Mouse (Mus musculus) MEL (cell line): Measurements from ENCODE around the gene Olfm4. TPM values are rescaled to one million over a fixed set of nuclear protein-coding genes. Genes with fewer than 3 reads are reported as not detected.

Experiments used
- DNase-seq: peaks from one replicate; pipeline ENCODE4 v3.0.0; 2011; ENCODE audit warnings: low read depth, low spot score
- H3K27ac ChIP-seq: 2 replicates; pipeline ENCODE4 v1.5.1; 2012; ENCODE audit warnings: low read depth, mild to moderate bottlenecking, control low read depth, low read length, moderate library complexity; ENCODE audit not compliant: control insufficient read depth
- H3K27me3 ChIP-seq, 2 experiments: fragments of 150-350 bp in 1 of 2; sonication (generic) in 1 of 2; 2 replicates each; pipeline ENCODE4 v1.6.1; 2012; ENCODE audit warnings: low read length in 2 of 2, mild to moderate bottlenecking in 2 of 2, improper control_type of control experiment in 1 of 2, moderate library complexity in 1 of 2; ENCODE audit not compliant: insufficient read depth in 2 of 2, control insufficient read depth in 1 of 2
- H3K36me3 ChIP-seq, 2 experiments: 2 replicates each; pipeline ENCODE4 v1.6.1; 2012 to 2014; ENCODE audit warnings: low read length in 2 of 2, improper control_type of control experiment in 1 of 2, inconsistent platforms in 1 of 2, mild to moderate bottlenecking in 1 of 2; ENCODE audit not compliant: insufficient read depth in 2 of 2, control insufficient read depth in 1 of 2
- H3K4me1 ChIP-seq, 2 experiments: fragments of 150-350 bp in 1 of 2; sonication (generic) in 1 of 2; 2 replicates each; pipeline ENCODE4 v1.6.1; 2012; ENCODE audit warnings: low read length in 2 of 2, improper control_type of control experiment in 1 of 2, mild to moderate bottlenecking in 1 of 2; ENCODE audit not compliant: insufficient read depth in 2 of 2, control insufficient read depth in 1 of 2
- H3K4me3 ChIP-seq, 2 experiments: fragments of 150-350 bp in 1 of 2; sonication (generic) in 1 of 2; 2 replicates each; pipeline ENCODE4 v1.5.1; 2012; ENCODE audit warnings: low read depth in 2 of 2, low read length in 2 of 2, mild to moderate bottlenecking in 2 of 2, moderate library complexity in 2 of 2, control low read depth in 1 of 2, improper control_type of control experiment in 1 of 2; ENCODE audit not compliant: control insufficient read depth in 1 of 2, insufficient read depth in 1 of 2
- H3K79me2 ChIP-seq: 2 replicates; pipeline ENCODE4 v1.6.1; 2012; ENCODE audit warnings: mild to moderate bottlenecking, low read length, moderate library complexity; ENCODE audit not compliant: control insufficient read depth, poor library complexity, insufficient read depth
- H3K9ac ChIP-seq: 2 replicates; pipeline ENCODE4 v1.6.1; 2012; ENCODE audit warnings: low read depth, mild to moderate bottlenecking, control low read depth, low read length, moderate library complexity; ENCODE audit not compliant: control insufficient read depth, poor library complexity, severe bottlenecking
- H3K9me3 ChIP-seq: fragments of 150-350 bp; sonication (generic); replicated peaks from 2 replicates; pipeline ENCODE4 v1.6.1; 2012; ENCODE audit warnings: mild to moderate bottlenecking, low read length, improper control_type of control experiment, moderate library complexity; ENCODE audit not compliant: insufficient read depth
- CHD2 ChIP-seq: IDR thresholded peaks from 2 replicates; pipeline ENCODE4 v1.6.1; 2011; ENCODE audit warnings: low read length, improper control_type of control experiment
- EP300 ChIP-seq, 2 experiments: IDR thresholded peaks; 2 replicates each; pipeline ENCODE4 v1.6.1; 2011; ENCODE audit warnings: improper control_type of control experiment in 2 of 2, low read length in 2 of 2, low read depth in 1 of 2, mild to moderate bottlenecking in 1 of 2
- JUND ChIP-seq: IDR thresholded peaks from 2 replicates; pipeline ENCODE4 v1.6.1; 2011; ENCODE audit warnings: low read depth, mild to moderate bottlenecking, improper control_type of control experiment, low read length
- MAFK ChIP-seq: IDR thresholded peaks from 2 replicates; pipeline ENCODE4 v1.6.1; 2011; ENCODE audit warnings: low read depth, mild to moderate bottlenecking, low read length, improper control_type of control experiment, borderline replicate concordance
- POLR2A ChIP-seq, 2 experiments: IDR thresholded peaks; 2 replicates each; pipeline ENCODE4 v1.6.1; 2011 to 2012; ENCODE audit warnings: low read length in 2 of 2, mild to moderate bottlenecking in 2 of 2, control low read depth in 1 of 2, improper control_type of control experiment in 1 of 2, low read depth in 1 of 2, moderate library complexity in 1 of 2; ENCODE audit not compliant: control insufficient read depth in 1 of 2, insufficient read depth in 1 of 2, poor library complexity in 1 of 2
- POLR2AphosphoS5 ChIP-seq: IDR thresholded peaks from 2 replicates; pipeline ENCODE4 v1.6.1; 2012; ENCODE audit warnings: low read depth, borderline replicate concordance, mild to moderate bottlenecking, inconsistent platforms, low read length, moderate library complexity, mixed read lengths
- RAD21 ChIP-seq: IDR thresholded peaks from 2 replicates; pipeline ENCODE4 v1.6.1; 2011; ENCODE audit warnings: mild to moderate bottlenecking, low read depth, low read length, improper control_type of control experiment
- RCOR1 ChIP-seq: IDR thresholded peaks from 2 replicates; pipeline ENCODE4 v1.6.1; 2012; ENCODE audit warnings: low read depth, mild to moderate bottlenecking, inconsistent platforms, low read length, improper control_type of control experiment
- SMC3 ChIP-seq: IDR thresholded peaks from 2 replicates; pipeline ENCODE4 v1.6.1; 2011; ENCODE audit warnings: low read depth, low read length, improper control_type of control experiment
- UBTF ChIP-seq: IDR thresholded peaks from 2 replicates; pipeline ENCODE4 v1.6.1; 2012; ENCODE audit warnings: low read depth, mild to moderate bottlenecking, inconsistent platforms, low read length, improper control_type of control experiment, moderate library complexity, borderline replicate concordance; ENCODE audit not compliant: insufficient read depth
- USF1 ChIP-seq: IDR thresholded peaks from 2 replicates; pipeline ENCODE4 v1.6.1; 2014; ENCODE audit warnings: low read depth, mild to moderate bottlenecking, inconsistent platforms, low read length, improper control_type of control experiment, moderate library complexity
- ZC3H11A ChIP-seq: IDR thresholded peaks from 2 replicates; pipeline ENCODE4 v1.6.1; 2012; ENCODE audit warnings: low read depth, mild to moderate bottlenecking, inconsistent platforms, low read length, improper control_type of control experiment
- ZKSCAN1 ChIP-seq: IDR thresholded peaks from 2 replicates; pipeline ENCODE4 v1.6.1; 2012; ENCODE audit warnings: low read depth, mild to moderate bottlenecking, inconsistent platforms, low read length, improper control_type of control experiment, moderate library complexity
- ZNF384 ChIP-seq: IDR thresholded peaks from 2 replicates; pipeline ENCODE4 v1.6.1; 2012; ENCODE audit warnings: low read depth, mild to moderate bottlenecking, inconsistent platforms, low read length, improper control_type of control experiment
- polyA plus RNA-seq, 2 experiments: library from polyadenylated mRNA; stranded (reverse) in 1 of 2; unstranded in 1 of 2; fragments of >175 nt in 1 of 2; fragments of >200 nt in 1 of 2; gene quantifications; 2 replicates each; pipeline versions ENCODE4 v1.2.1 to v1.2.4; 2012; ENCODE audit warnings: low replicate concordance in 2 of 2, low read depth in 1 of 2; ENCODE audit not compliant: insufficient read length in 2 of 2, insufficient read depth in 1 of 2, missing spikeins in 1 of 2
- total RNA-seq: library from RNA; depleted of rRNA; stranded (reverse); fragments of 300-350 nt; gene quantifications from 2 replicates; pipeline ENCODE4 v1.2.3, GENCODE M21; 2012; rRNA removed

Olfm4 gene
- total and polyA plus RNA-seq, 3 experiments, result not detected

- H3K4me1 ChIP-seq, result no peaks in the 10 kb centered on the region
- no peak overlapping the region for H3K4me3 ChIP-seq
- no peak overlapping the region for H3K9ac ChIP-seq
- H3K79me2 ChIP-seq, result no peaks in the 10 kb centered on the region
- H3K27me3 ChIP-seq, result no peaks in the 10 kb centered on the region
- no peaks in the 10 kb centered on the region for H3K36me3 ChIP-seq
- H3K9me3 ChIP-seq, result no peaks in the 10 kb centered on the region
- DNase-seq, result no peak
- H3K27ac ChIP-seq, result no peak overlapping the region
- TF ChIP-seq ZNF384 (no peak), SMC3 (no peak), MAFK (no peak), JUND (no peak)
These were observed 77.8 kb downstream of the Olfm4 start for GRCm38 (mm10) chr14:80061686-80062085.

GRCm38 (mm10) chr14:80062896-80063295 is 79.0 kb downstream of the Olfm4 start:
- H3K79me2 ChIP-seq, result no peaks in the 10 kb centered on the region
- H3K9ac ChIP-seq, result no peak overlapping the region
- DNase-seq, result no peak
- TF ChIP-seq POLR2A (IDR thresholded peaks at IDR 0.05; ENCODE audit: control insufficient read depth in 1 of 2, insufficient read depth in 1 of 2, low read depth in 1 of 2, low read length in 2 of 2, poor library complexity in 1 of 2), result no peak
- TF ChIP-seq ZC3H11A, result no peak
- no peak for TF ChIP-seq USF1
- H3K27ac ChIP-seq, result no peak overlapping the region
- H3K4me3 ChIP-seq, result no peak overlapping the region
- H3K4me1 ChIP-seq, result no peaks in the 10 kb centered on the region
- H3K27me3 ChIP-seq, result no peaks in the 10 kb centered on the region
- H3K36me3 ChIP-seq, result no peaks in the 10 kb centered on the region
- H3K9me3 ChIP-seq, result no peaks in the 10 kb centered on the region

DNA sequence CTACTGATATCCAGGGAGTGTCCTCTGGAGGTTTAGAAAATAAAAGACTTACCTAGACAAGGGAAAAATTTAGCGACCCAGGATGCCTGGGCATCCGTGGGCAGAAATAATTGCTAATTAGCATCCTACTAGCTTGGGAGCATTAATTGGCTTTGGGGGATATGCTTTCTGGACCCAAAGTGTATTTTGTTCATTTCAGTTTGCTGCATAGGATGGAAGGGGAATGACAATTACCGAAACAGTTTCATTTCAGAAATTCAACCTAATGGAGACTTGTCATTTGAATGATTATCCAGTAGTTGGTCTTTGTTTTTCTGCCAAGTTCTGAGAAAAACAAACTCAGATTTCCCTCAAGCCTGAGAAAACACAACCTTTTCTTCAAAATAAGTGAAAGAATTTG is 86.7 kb downstream of the Olfm4 start:
- H3K36me3 ChIP-seq, result no peaks in the 10 kb centered on the region
- DNase-seq, result no peak
- H3K27ac ChIP-seq, result no peak overlapping the region
- H3K79me2 ChIP-seq, result no peaks in the 10 kb centered on the region
- H3K4me3 ChIP-seq, result no peak overlapping the region
- no peaks in the 10 kb centered on the region for H3K4me1 ChIP-seq
- no peak for TF ChIP-seq POLR2AphosphoS5
- no peak for TF ChIP-seq POLR2A (IDR thresholded peaks at IDR 0.05; ENCODE audit: control insufficient read depth in 1 of 2, insufficient read depth in 1 of 2, low read depth in 1 of 2, low read length in 2 of 2, poor library complexity in 1 of 2)
- TF ChIP-seq EP300 (IDR thresholded peaks at IDR 0.05; ENCODE audit: low read depth in 1 of 2, low read length in 2 of 2), result no peak
- no peak for TF ChIP-seq CHD2
- no peak for TF ChIP-seq RCOR1
- no peak for TF ChIP-seq RAD21
- TF ChIP-seq UBTF, result no peak
- no peak for TF ChIP-seq ZKSCAN1
- H3K27me3 ChIP-seq, result no peaks in the 10 kb centered on the region
- no peak overlapping the region for H3K9ac ChIP-seq
- H3K9me3 ChIP-seq, result no peaks in the 10 kb centered on the region

Other genes with a start within 250 kb of the Olfm4 start
- gene Pcdh8, start 212.8 kb upstream of the Olfm4 start, total RNA-seq, result not detected in 2 replicates
- gene Pcdh8, start 212.8 kb upstream of the Olfm4 start, polyA plus RNA-seq, result not detected